ENCODE assay signal across 8 mouse cellular contexts in genomic region chr3:53462701-53463045, GRCm38 (mm10). TPM values are rescaled to one million over a fixed set of nuclear protein-coding genes. Genes with fewer than 3 reads are reported as not detected.
DNase-seq lines count a peak whose midpoint lies in the region; ATAC-seq and TF ChIP-seq lines count a peak whose summit lies in the region.

No protein-coding gene starts in this region.

- TF ChIP-seq CTCF in bone marrow, adult 2 months (IDR thresholded peaks at IDR 0.05; ENCODE audit: control insufficient read depth, insufficient read depth, low read length) = no peak

- peak overlapping the region; percentile 76 for H3K4me2 ChIP-seq in hindbrain, embryonic 14.5 days (replicated peaks)
- peak overlapping the region; percentile 74 for H3K4me2 ChIP-seq in midbrain, embryonic 16.5 days (ENCODE audit: low read length)

- H3K4me1 ChIP-seq in bone marrow, adult 2 months (ENCODE audit: control insufficient read depth, insufficient read depth, low read length) = peaks cover 1% of the 10 kb centered on the region; the same call in 1 of the 2 replicates
- peaks cover 39% of the 10 kb centered on the region for H3K4me1 ChIP-seq in hindbrain, embryonic 14.5 days (replicated peaks; ENCODE audit: control insufficient read depth, insufficient read depth, low read length)
- peaks cover 40% of the 10 kb centered on the region for H3K4me1 ChIP-seq in midbrain, embryonic 16.5 days (ENCODE audit: control insufficient read depth, insufficient read depth, low read length)

- peak overlapping the region; percentile 83 for H3K9ac ChIP-seq in hindbrain, embryonic 14.5 days
- H3K9ac ChIP-seq in midbrain, embryonic 16.5 days (ENCODE audit: low read depth, low read length) = peak overlapping the region; percentile 79

- peak; percentile 18 for DNase-seq in layer of hippocampus, adult 11-12 months (ENCODE audit: low spot score)
- no peak for DNase-seq in layer of hippocampus, postnatal 10 days (ENCODE audit: low spot score in 2 of 2)
- DNase-seq in hindbrain, embryonic 14.5 days (ENCODE audit: low spot score) = no peak
- DNase-seq in cerebellum, postnatal 14 days = no peak
- no peak for DNase-seq in adrenal gland, postnatal 4 days (ENCODE audit: low spot score in 2 of 2)

- peak overlapping the region; percentile 95 for H3K27ac ChIP-seq in bone marrow, adult 2 months (ENCODE audit: control insufficient read depth, insufficient read depth, low read depth, low read length, poor library complexity)
- H3K27ac ChIP-seq in hindbrain, embryonic 14.5 days = peak overlapping the region; percentile 87
- peak overlapping the region; percentile 81 for H3K27ac ChIP-seq in midbrain, embryonic 16.5 days (ENCODE audit: low read length)

- peak overlapping the region; percentile 89 for H3K4me3 ChIP-seq in bone marrow, adult 2 months (replicated peaks; ENCODE audit: control insufficient read depth, low read depth, low read length)
- peak overlapping the region; percentile 92 for H3K4me3 ChIP-seq in hindbrain, embryonic 14.5 days (replicated peaks; ENCODE audit: low read length)
- H3K4me3 ChIP-seq in midbrain, embryonic 16.5 days (ENCODE audit: low read depth, low read length) = peak overlapping the region; percentile 95

- H3K36me3 ChIP-seq in hindbrain, embryonic 14.5 days (replicated peaks; ENCODE audit: control insufficient read depth, insufficient read depth) = peaks cover 29% of the 10 kb centered on the region
- H3K36me3 ChIP-seq in midbrain, embryonic 16.5 days (ENCODE audit: control insufficient read depth, insufficient read depth, low read length) = peaks cover 5% of the 10 kb centered on the region; the same call in 1 of the 2 replicates

- no peak for TF ChIP-seq POLR2A in bone marrow, adult 2 months (IDR thresholded peaks at IDR 0.05; ENCODE audit: borderline replicate concordance, control insufficient read depth, low read depth, low read length)

- 1% methylated on average over 9 of the region's 9 CpGs for WGBS in bone marrow, adult 2 months
- 6% methylated on average over 9 of the region's 9 CpGs for WGBS in hindbrain, embryonic 14.5 days
- WGBS in midbrain, embryonic 16.5 days = 2% methylated on average over 9 of the region's 9 CpGs

- no peaks in the 10 kb centered on the region for H3K27me3 ChIP-seq in hindbrain, embryonic 14.5 days (ENCODE audit: control insufficient read depth, insufficient read depth, low read length)
- H3K27me3 ChIP-seq in midbrain, embryonic 16.5 days (ENCODE audit: control insufficient read depth, insufficient read depth, low read depth, low read length) = no peaks in the 10 kb centered on the region

- no peaks in the 10 kb centered on the region for H3K9me3 ChIP-seq in hindbrain, embryonic 14.5 days (ENCODE audit: control insufficient read depth, low read length)
- H3K9me3 ChIP-seq in midbrain, embryonic 16.5 days (replicated peaks; ENCODE audit: control insufficient read depth, low read length, poor library complexity, severe bottlenecking) = no peaks in the 10 kb centered on the region

- peak; percentile 0; the same call in 1 of the 2 replicates for ATAC-seq in hindbrain, embryonic 14.5 days (ENCODE audit: low FRiP score)
- peak; percentile 12 for ATAC-seq in midbrain, embryonic 16.5 days
- no peak for ATAC-seq in inflammation-experienced regulatory T-cells, adult 6 months

RNA-seq across cellular contexts. Expression of gene Nhlrc3, which starts 0.5 kb away (rescaled TPM):
- 1 to 10 TPM; 8.5 to 9.9 TPM for total RNA-seq in layer of hippocampus, postnatal 10 days (2021)
- 1.9 and 4.0 TPM in 2 replicates for polyA plus RNA-seq in bone marrow, adult 2 months (2011; ENCODE audit: insufficient read depth, insufficient read length, low replicate concordance, missing spikeins)
- 8.9 and 10.0 TPM in 2 replicates for polyA plus RNA-seq in hindbrain, embryonic 14.5 days (2014; fragmentation: Nextera tagmentation; extraction: Ambion mirVana)
- polyA plus RNA-seq in midbrain, embryonic 16.5 days (2015; fragmentation: Nextera tagmentation; extraction: Ambion mirVana) = 11.1 and 11.6 TPM in 2 replicates
- 10 to 100 TPM; 11.8 to 16.1 (median 13.2) TPM for polyA plus RNA-seq in inflammation-experienced regulatory T-cells, adult 6 months (2017; shearing (Covaris generic))
- 10 to 100 TPM; 19.1 to 19.4 TPM for total RNA-seq in adrenal gland, postnatal 4 days (2021)

RNA-seq across cellular contexts. Expression of gene Proser1, which starts 0.8 kb away (rescaled TPM):
- 10 to 100 TPM; 27.1 to 27.9 TPM for total RNA-seq in layer of hippocampus, postnatal 10 days (2021)
- polyA plus RNA-seq in bone marrow, adult 2 months (2011; ENCODE audit: insufficient read depth, insufficient read length, low replicate concordance, missing spikeins) = 4.4 and 6.0 TPM in 2 replicates
- polyA plus RNA-seq in hindbrain, embryonic 14.5 days (2014; fragmentation: Nextera tagmentation; extraction: Ambion mirVana) = 15.0 and 15.9 TPM in 2 replicates
- polyA plus RNA-seq in midbrain, embryonic 16.5 days (2015; fragmentation: Nextera tagmentation; extraction: Ambion mirVana) = 17.5 and 20.1 TPM in 2 replicates
- 10 to 100 TPM in 2 of 3 experiments, 1 to 10 TPM in 1; 8.9 to 10.9 (median 10.3) TPM for polyA plus RNA-seq in inflammation-experienced regulatory T-cells, adult 6 months (2017; shearing (Covaris generic))
- 10 to 100 TPM; 39.8 to 41.4 TPM for total RNA-seq in adrenal gland, postnatal 4 days (2021)

RNA-seq across cellular contexts. Expression of gene Stoml3, which starts 25.8 kb away (rescaled TPM):
- 1 to 10 TPM in 1 of 2 experiments, under 1 TPM in 1; 0.55 to 1.7 TPM for total RNA-seq in layer of hippocampus, postnatal 10 days (2021)
- not detected in 2 replicates for polyA plus RNA-seq in bone marrow, adult 2 months (2011; ENCODE audit: insufficient read depth, insufficient read length, low replicate concordance, missing spikeins)
- not detected in 2 replicates for polyA plus RNA-seq in hindbrain, embryonic 14.5 days (2014; fragmentation: Nextera tagmentation; extraction: Ambion mirVana)
- polyA plus RNA-seq in midbrain, embryonic 16.5 days (2015; fragmentation: Nextera tagmentation; extraction: Ambion mirVana) = not detected in 2 replicates
- polyA plus RNA-seq in inflammation-experienced regulatory T-cells, adult 6 months (2017; shearing (Covaris generic)) = not detected
- total RNA-seq in adrenal gland, postnatal 4 days (2021) = not detected
